Mouse (Mus musculus) spleen, adult 2 months (tissue): ENCODE data around the gene Lysmd4.

ENCODE experiments used
- CTCF ChIP-seq: fragments of 200-500 bp; IDR thresholded peaks from 2 replicates; pipeline ENCODE4 v1.5.1; 2011; ENCODE audit warnings: mild to moderate bottlenecking, inconsistent platforms; ENCODE audit not compliant: insufficient read depth, insufficient read length, insufficient replicate concordance; ENCODE audit errors: extremely low read depth
- POLR2A ChIP-seq: fragments of 200-500 bp; IDR thresholded peaks from 2 replicates; pipeline ENCODE4 v1.6.1; 2011; ENCODE audit warnings: low read depth, low read length, inconsistent platforms

- TF ChIP-seq POLR2A = no peak
- no peak for TF ChIP-seq CTCF
Measured at GRCm38 (mm10) chr7:67342067-67342625, 119.8 kb downstream of the Lysmd4 start.
